Mouse (Mus musculus): Measurements from ENCODE around the gene Pgap3. TPM values are rescaled to one million over a fixed set of nuclear protein-coding genes. Genes with fewer than 3 reads are reported as not detected.

Gene Pgap3
- polyA plus RNA-seq, 1 experiment from 2014 or later: 6.3 TPM

DNA sequence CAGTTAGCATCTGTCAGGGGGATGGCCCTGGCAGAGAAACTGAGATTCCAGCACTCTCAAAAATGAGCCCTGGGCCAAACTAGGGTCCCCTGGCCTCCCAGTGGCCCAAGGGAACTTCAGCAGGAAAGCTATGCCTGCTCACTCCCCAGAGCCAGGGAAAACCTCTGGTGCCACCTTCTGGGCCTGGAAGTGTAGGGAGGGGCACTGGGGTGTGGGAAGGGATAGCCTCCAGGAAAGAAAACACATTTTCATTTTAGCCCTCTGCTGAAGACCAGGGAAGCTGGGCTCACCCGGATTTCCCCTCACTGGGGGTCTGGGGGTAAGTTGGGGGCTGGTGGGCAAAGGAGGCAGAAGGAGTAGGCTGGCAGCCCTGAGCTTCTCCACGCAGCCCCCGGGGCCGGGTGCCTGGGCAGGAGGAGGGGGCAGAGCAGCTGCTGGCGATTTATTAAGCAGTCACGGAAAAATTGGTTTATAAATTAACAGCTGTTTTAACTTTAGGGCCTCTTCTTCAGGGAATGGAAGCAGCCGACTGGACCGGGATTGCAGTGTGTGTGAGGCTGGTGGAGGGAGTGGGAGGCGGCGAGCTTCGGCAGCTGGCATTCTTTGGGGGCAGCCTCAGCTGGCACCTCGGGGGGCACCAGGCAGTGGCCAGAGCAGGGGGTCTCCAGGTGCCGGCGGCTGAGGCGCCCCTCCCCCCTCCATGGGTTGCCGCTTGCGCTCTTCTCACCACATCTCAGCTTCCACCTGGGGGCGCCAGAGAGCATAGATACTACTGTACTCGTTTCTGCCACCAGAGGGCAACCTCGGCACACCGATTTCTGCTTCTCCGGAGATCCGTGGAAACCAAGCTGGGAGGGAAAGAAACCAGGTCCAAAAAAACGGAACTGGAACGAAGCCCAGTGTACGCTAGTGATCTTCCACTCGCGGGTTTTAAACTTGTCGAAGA lies 58.0 kb downstream of the Pgap3 start:
- no peak overlapping the region for H3K9ac ChIP-seq (ENCODE audit: low read length)

DNA sequence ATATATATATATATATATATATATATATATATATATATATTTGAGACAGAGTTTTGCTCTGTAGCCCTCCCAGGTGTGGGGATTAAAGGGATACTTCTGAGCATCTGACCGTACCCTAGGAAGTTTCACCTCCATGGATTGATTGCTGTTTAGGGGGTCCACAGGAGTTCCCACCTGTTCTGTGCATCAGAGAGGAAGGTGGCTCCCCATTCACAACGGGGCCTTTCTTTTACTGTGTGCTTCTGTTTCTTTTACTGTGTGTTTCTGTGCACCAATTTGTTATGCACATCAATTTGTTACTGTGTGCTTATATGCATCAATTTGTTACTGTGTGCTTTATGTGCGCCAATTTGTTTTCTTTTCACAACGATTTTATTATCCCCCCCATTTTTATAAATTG lies 59.1 kb downstream of the Pgap3 start:
- H3K4me1 ChIP-seq (ENCODE audit: control insufficient read depth, insufficient read depth, low read length): peaks cover 18% of the 10 kb centered on the region
- peaks cover 74% of the 10 kb centered on the region for H3K27me3 ChIP-seq (ENCODE audit: control insufficient read depth, insufficient read depth, low read length)
- no peak overlapping the region for H3K9ac ChIP-seq (ENCODE audit: low read length)
- ATAC-seq (ENCODE audit: insufficient number of reproducible peaks, low FRiP score, low TSS enrichment, low read depth) (no peak), DNase-seq (ENCODE audit: low spot score) (no peak)
- no peak overlapping the region for H3K4me2 ChIP-seq (ENCODE audit: low read depth, severe bottlenecking)
- no peaks in the 10 kb centered on the region; the same call in 1 of the 2 replicates for H3K36me3 ChIP-seq (ENCODE audit: control insufficient read depth, insufficient read depth, low read length)
- no peak overlapping the region for H3K4me3 ChIP-seq (ENCODE audit: low read depth, low read length)
- no peaks in the 10 kb centered on the region for H3K9me3 ChIP-seq (ENCODE audit: control insufficient read depth, low read length)
- H3K27ac ChIP-seq (replicated peaks; ENCODE audit: low read depth, low read length): no peak overlapping the region
- 60% methylated on average over 4 of the region's 4 CpGs for WGBS

More for the DNA sequence above, 58.0 kb downstream of the Pgap3 start:
- Histone ChIP-seq H3K9me3 (ENCODE audit: control insufficient read depth, low read length) (no peaks in the 10 kb centered on the region), H3K27me3 (ENCODE audit: control insufficient read depth, insufficient read depth, low read length) (peaks cover 74% of the 10 kb centered on the region), H3K4me3 (ENCODE audit: low read depth, low read length) (0 out of 2 replicates have a peak overlapping the region, but pooled peaks have one; percentile 8), H3K27ac (replicated peaks; ENCODE audit: low read depth, low read length) (no peak overlapping the region), H3K4me1 (ENCODE audit: control insufficient read depth, insufficient read depth, low read length) (peaks cover 18% of the 10 kb centered on the region), H3K4me2 (ENCODE audit: low read depth, severe bottlenecking) (peak overlapping the region; percentile 36), H3K36me3 (ENCODE audit: control insufficient read depth, insufficient read depth, low read length) (no peaks in the 10 kb centered on the region; the same call in 1 of the 2 replicates)
- DNase-seq (ENCODE audit: low spot score): peak; percentile 99
- WGBS: 3% methylated on average over 28 of the region's 29 CpGs
- ATAC-seq (ENCODE audit: insufficient number of reproducible peaks, low FRiP score, low TSS enrichment, low read depth): 0 out of 2 replicates have a peak, but pooled peaks have one; percentile 61

DNA sequence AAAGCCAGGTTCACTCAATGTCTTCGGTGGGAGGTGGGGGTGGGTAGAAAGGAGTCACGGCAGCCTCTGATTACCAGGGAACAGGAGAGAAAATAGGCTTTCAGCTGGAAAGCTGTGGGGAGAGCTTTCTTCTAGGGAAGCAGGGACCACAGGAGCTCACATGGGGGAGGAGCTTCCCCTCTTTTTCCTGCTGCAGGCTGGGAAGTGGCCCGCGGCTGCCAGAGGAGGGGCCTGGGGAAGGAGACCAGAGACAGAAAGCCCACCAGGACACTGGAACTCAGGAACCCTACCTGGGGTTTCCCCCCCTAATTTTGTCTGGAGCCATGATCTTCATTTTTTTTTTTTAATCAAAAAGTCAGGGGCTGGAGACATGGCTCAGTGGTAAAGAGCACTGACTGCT lies 59.7 kb downstream of the Pgap3 start:
- no peaks in the 10 kb centered on the region; the same call in 1 of the 2 replicates for H3K36me3 ChIP-seq (ENCODE audit: control insufficient read depth, insufficient read depth, low read length)
- DNase-seq (ENCODE audit: low spot score): no peak
- H3K27ac ChIP-seq (replicated peaks; ENCODE audit: low read depth, low read length): no peak overlapping the region
- WGBS: 9% methylated on average over 3 of the region's 4 CpGs
- peaks cover 74% of the 10 kb centered on the region for H3K27me3 ChIP-seq (ENCODE audit: control insufficient read depth, insufficient read depth, low read length)
- H3K4me2 ChIP-seq (ENCODE audit: low read depth, severe bottlenecking): no peak overlapping the region
- no peak overlapping the region for H3K9ac ChIP-seq (ENCODE audit: low read length)
- H3K4me1 ChIP-seq (ENCODE audit: control insufficient read depth, insufficient read depth, low read length): peaks cover 18% of the 10 kb centered on the region
- no peaks in the 10 kb centered on the region for H3K9me3 ChIP-seq (ENCODE audit: control insufficient read depth, low read length)
- no peak overlapping the region for H3K4me3 ChIP-seq (ENCODE audit: low read depth, low read length)
- no peak for ATAC-seq (ENCODE audit: insufficient number of reproducible peaks, low FRiP score, low TSS enrichment, low read depth)

DNA sequence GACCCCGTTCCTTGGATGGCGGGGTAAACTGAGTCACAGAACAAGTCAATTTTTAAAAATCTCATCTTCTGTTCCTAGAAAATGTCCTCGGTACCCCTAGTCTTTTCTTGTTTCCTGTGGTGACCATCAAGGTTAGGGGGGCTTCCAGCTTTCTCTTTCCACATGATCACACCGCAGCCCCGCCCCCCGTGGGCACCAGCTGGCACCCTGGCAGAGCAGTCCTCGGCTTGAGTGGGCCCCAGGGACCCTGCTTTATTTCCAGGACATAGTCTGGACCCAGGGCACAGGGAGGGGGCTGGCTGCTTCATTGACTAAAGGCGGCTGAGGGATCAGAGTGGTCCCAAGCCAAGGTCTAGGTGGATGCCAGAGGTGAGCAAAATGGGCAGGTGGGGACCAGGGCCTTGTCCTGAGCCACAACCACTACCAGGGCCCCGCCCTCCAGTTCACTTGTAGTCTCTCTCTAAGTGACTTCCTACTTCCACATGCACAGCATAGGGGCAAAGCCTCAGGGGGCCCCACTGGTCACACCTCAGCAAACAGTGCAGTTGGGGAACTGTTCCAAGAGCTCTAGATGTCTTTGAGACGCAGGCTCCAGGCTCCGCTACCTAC lies 60.5 kb downstream of the Pgap3 start:
- Histone ChIP-seq H3K4me1 (ENCODE audit: control insufficient read depth, insufficient read depth, low read length) (peaks cover 18% of the 10 kb centered on the region), H3K4me2 (ENCODE audit: low read depth, severe bottlenecking) (peak overlapping the region; percentile 85; the same call in 1 of the 2 replicates), H3K36me3 (ENCODE audit: control insufficient read depth, insufficient read depth, low read length) (no peaks in the 10 kb centered on the region; the same call in 1 of the 2 replicates), H3K4me3 (ENCODE audit: low read depth, low read length) (no peak overlapping the region), H3K9me3 (ENCODE audit: control insufficient read depth, low read length) (no peaks in the 10 kb centered on the region), H3K27me3 (ENCODE audit: control insufficient read depth, insufficient read depth, low read length) (peaks cover 75% of the 10 kb centered on the region), H3K27ac (replicated peaks; ENCODE audit: low read depth, low read length) (no peak overlapping the region), H3K9ac (ENCODE audit: low read length) (no peak overlapping the region)
- ATAC-seq (ENCODE audit: insufficient number of reproducible peaks, low FRiP score, low TSS enrichment, low read depth): no peak
- 9% methylated on average over 11 of the region's 11 CpGs for WGBS
- DNase-seq (ENCODE audit: low spot score): no peak

DNA sequence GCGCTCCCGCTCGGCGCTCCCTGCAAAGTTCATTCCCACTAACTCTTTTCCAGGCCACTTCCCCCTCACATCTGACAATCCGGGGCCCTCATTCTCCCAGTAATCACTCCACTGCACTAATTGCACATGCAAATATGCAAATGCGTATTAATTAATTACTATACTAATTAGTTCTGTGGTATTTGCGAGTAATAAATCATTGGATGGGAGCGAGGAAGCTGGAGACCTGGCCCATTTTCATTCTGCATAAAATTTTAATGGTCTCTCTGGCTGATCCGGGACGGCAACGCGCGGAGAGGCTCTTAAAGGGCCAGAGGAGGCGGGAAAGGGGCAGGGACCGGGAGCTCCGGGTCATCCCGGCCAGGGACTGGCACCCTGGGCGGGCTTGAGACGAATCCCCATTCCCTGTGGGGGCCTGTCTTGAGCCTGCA lies 61.2 kb downstream of the Pgap3 start:
- peaks cover 82% of the 10 kb centered on the region for H3K27me3 ChIP-seq (ENCODE audit: control insufficient read depth, insufficient read depth, low read length)
- no peak overlapping the region for H3K27ac ChIP-seq (replicated peaks; ENCODE audit: low read depth, low read length)
- H3K9ac ChIP-seq (ENCODE audit: low read length): peak overlapping the region; percentile 4; the same call in 1 of the 2 replicates
- ATAC-seq (ENCODE audit: insufficient number of reproducible peaks, low FRiP score, low TSS enrichment, low read depth): no peak
- peak overlapping the region; percentile 34 for H3K4me3 ChIP-seq (ENCODE audit: low read depth, low read length)
- peaks cover 18% of the 10 kb centered on the region for H3K4me1 ChIP-seq (ENCODE audit: control insufficient read depth, insufficient read depth, low read length)
- peak overlapping the region; percentile 85 for H3K4me2 ChIP-seq (ENCODE audit: low read depth, severe bottlenecking)
- no peaks in the 10 kb centered on the region; the same call in 1 of the 2 replicates for H3K36me3 ChIP-seq (ENCODE audit: control insufficient read depth, insufficient read depth, low read length)
- no peak for DNase-seq (ENCODE audit: low spot score)
- no peaks in the 10 kb centered on the region for H3K9me3 ChIP-seq (ENCODE audit: control insufficient read depth, low read length)
- under 1% methylated on average over 19 of the region's 19 CpGs for WGBS

Other genes starting within 250 kb of the Pgap3 start
- 75.2 and 87.8 TPM in 2 replicates for gene Med1, start 207.2 kb downstream of the Pgap3 start, polyA plus RNA-seq (2014; fragmentation: Nextera tagmentation; extraction: Ambion mirVana)
- gene Cdk12, start 197.4 kb downstream of the Pgap3 start, polyA plus RNA-seq (2014; fragmentation: Nextera tagmentation; extraction: Ambion mirVana): 14.6 and 17.4 TPM in 2 replicates
- not detected in 2 replicates for gene Neurod2, start 70.8 kb downstream of the Pgap3 start, polyA plus RNA-seq (2014; fragmentation: Nextera tagmentation; extraction: Ambion mirVana)
- gene Ppp1r1b, start 52.1 kb downstream of the Pgap3 start, polyA plus RNA-seq (2014; fragmentation: Nextera tagmentation; extraction: Ambion mirVana): 0.17 TPM in 1 of 2 replicates, not detected in the other
- 37.7 and 38.3 TPM in 2 replicates for gene Stard3, start 42.1 kb downstream of the Pgap3 start, polyA plus RNA-seq (2014; fragmentation: Nextera tagmentation; extraction: Ambion mirVana)
- gene Tcap, start 16.7 kb downstream of the Pgap3 start, polyA plus RNA-seq (2014; fragmentation: Nextera tagmentation; extraction: Ambion mirVana): 0.41 and 0.53 TPM in 2 replicates
- gene Pnmt, start 14.0 kb downstream of the Pgap3 start, polyA plus RNA-seq (2014; fragmentation: Nextera tagmentation; extraction: Ambion mirVana): 0.13 and 0.17 TPM in 2 replicates
- 29.6 and 30.5 TPM in 2 replicates for gene Erbb2, start 12.0 kb upstream of the Pgap3 start, polyA plus RNA-seq (2014; fragmentation: Nextera tagmentation; extraction: Ambion mirVana)
- 75.4 and 78.3 TPM in 2 replicates for gene Mien1, start 38.5 kb upstream of the Pgap3 start, polyA plus RNA-seq (2014; fragmentation: Nextera tagmentation; extraction: Ambion mirVana)
- 5.3 and 6.7 TPM in 2 replicates for gene Grb7, start 45.9 kb upstream of the Pgap3 start, polyA plus RNA-seq (2014; fragmentation: Nextera tagmentation; extraction: Ambion mirVana)
- gene Ikzf3, start 145.5 kb upstream of the Pgap3 start, polyA plus RNA-seq (2014; fragmentation: Nextera tagmentation; extraction: Ambion mirVana): 0.07 TPM in 1 of 2 replicates, not detected in the other
- gene Zpbp2, start 150.6 kb upstream of the Pgap3 start, polyA plus RNA-seq (2014; fragmentation: Nextera tagmentation; extraction: Ambion mirVana): 0.45 and 1.2 TPM in 2 replicates
- gene Ormdl3, start 186.9 kb upstream of the Pgap3 start, polyA plus RNA-seq (2014; fragmentation: Nextera tagmentation; extraction: Ambion mirVana): 9.6 and 10.1 TPM in 2 replicates
- not detected in 2 replicates for gene Lrrc3c, start 197.8 kb upstream of the Pgap3 start, polyA plus RNA-seq (2014; fragmentation: Nextera tagmentation; extraction: Ambion mirVana)
- 0.75 and 0.80 TPM in 2 replicates for gene Gm12355, start 225.2 kb upstream of the Pgap3 start, polyA plus RNA-seq (2014; fragmentation: Nextera tagmentation; extraction: Ambion mirVana)
- not detected in 2 replicates for gene Gsdma3, start 225.9 kb upstream of the Pgap3 start, polyA plus RNA-seq (2014; fragmentation: Nextera tagmentation; extraction: Ambion mirVana)
- not detected in 2 replicates for gene Gsdma2, start 246.3 kb upstream of the Pgap3 start, polyA plus RNA-seq (2014; fragmentation: Nextera tagmentation; extraction: Ambion mirVana)